Mouse (Mus musculus): Measurements from ENCODE around the gene Itgb3bp. TPM values are rescaled to one million over a fixed set of nuclear protein-coding genes. Genes with fewer than 3 reads are reported as not detected.

Itgb3bp gene
- polyA plus RNA-seq, 1 experiment from 2014 or later, result 20.5 TPM

GRCm38 (mm10) chr4:99792365-99792764 is 137.2 kb downstream of the Itgb3bp start:
- Histone ChIP-seq H3K4me1 (replicated peaks) (no peaks in the 10 kb centered on the region), H3K36me3 (peaks cover 5% of the 10 kb centered on the region; the same call in 1 of the 2 replicates), H3K4me2 (no peak overlapping the region), H3K27ac (replicated peaks) (no peak overlapping the region), H3K27me3 (no peaks in the 10 kb centered on the region), H3K9me3 (no peaks in the 10 kb centered on the region), H3K9ac (no peak overlapping the region), H3K4me3 (no peak overlapping the region)
- no peak for ATAC-seq (ENCODE audit: low read depth)
- WGBS, result 93% methylated on average over 6 of the region's 6 CpGs

DNA sequence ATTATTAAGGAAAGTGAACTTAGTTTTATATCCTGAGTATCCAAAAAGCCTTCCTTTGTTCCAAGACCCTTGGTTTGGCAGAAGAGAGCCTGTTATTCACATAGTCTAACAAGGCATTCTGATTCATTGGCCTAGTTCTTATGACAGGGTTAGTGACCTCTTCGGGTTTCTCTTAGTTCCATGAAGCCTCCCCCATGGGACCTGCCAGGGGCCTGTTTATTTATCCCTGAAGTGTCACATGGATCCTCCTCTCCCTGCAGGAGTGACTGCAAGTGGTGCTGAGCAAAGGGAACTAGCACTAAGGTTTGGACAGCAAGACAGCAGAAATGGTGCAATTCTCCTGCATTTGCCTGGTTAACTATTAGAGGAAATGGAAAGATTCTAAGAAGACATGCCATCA is 156.6 kb downstream of the Itgb3bp start:
- Histone ChIP-seq H3K9ac (no peak overlapping the region), H3K4me1 (replicated peaks) (no peaks in the 10 kb centered on the region; the same call in 1 of the 2 replicates), H3K4me3 (no peak overlapping the region), H3K36me3 (no peaks in the 10 kb centered on the region), H3K4me2 (no peak overlapping the region), H3K9me3 (no peaks in the 10 kb centered on the region), H3K27ac (replicated peaks) (no peak overlapping the region), H3K27me3 (no peaks in the 10 kb centered on the region)
- no peak for ATAC-seq (ENCODE audit: low read depth)
- 49% methylated on average over 1 of the region's 1 CpGs for WGBS

- Histone ChIP-seq H3K27ac (replicated peaks) (no peak overlapping the region), H3K4me1 (replicated peaks) (no peaks in the 10 kb centered on the region; the same call in 1 of the 2 replicates), H3K36me3 (no peaks in the 10 kb centered on the region), H3K27me3 (no peaks in the 10 kb centered on the region), H3K4me3 (no peak overlapping the region), H3K9me3 (no peaks in the 10 kb centered on the region), H3K4me2 (no peak overlapping the region), H3K9ac (no peak overlapping the region)
- 91% methylated on average over 5 of the region's 5 CpGs for WGBS
- no peak for ATAC-seq (ENCODE audit: low read depth)
These were observed 159.1 kb downstream of the Itgb3bp start for GRCm38 (mm10) chr4:99770555-99770954.

DNA sequence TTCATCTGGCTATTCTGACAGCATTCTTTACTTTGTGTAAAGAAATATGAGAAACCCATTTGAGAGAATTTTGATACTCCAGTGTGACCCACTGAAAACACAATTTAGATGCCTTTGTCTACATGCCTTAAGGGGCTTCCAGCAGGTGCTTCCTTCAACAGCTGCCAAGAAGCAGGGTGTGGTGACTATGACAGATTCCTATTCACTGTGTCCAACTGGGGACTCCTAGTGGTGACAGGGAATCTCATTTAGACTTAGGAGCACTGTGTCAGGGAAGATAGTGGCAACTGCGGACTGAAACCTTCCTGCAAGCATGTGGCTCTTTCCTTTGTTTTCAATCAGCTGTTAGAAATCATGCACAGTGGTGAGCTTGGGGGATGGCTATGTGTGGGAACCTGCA is 162.9 kb downstream of the Itgb3bp start:
- Histone ChIP-seq H3K4me1 (replicated peaks) (no peaks in the 10 kb centered on the region; the same call in 1 of the 2 replicates), H3K36me3 (no peaks in the 10 kb centered on the region), H3K4me2 (no peak overlapping the region), H3K9me3 (no peaks in the 10 kb centered on the region), H3K4me3 (no peak overlapping the region), H3K9ac (no peak overlapping the region), H3K27ac (replicated peaks) (no peak overlapping the region), H3K27me3 (no peaks in the 10 kb centered on the region)
- no peak; the same call in 1 of the 2 replicates for ATAC-seq (ENCODE audit: low read depth)
- 26% methylated on average over 1 of the region's 1 CpGs for WGBS

- Histone ChIP-seq H3K4me2 (no peak overlapping the region), H3K4me1 (replicated peaks) (no peaks in the 10 kb centered on the region; the same call in 1 of the 2 replicates), H3K27me3 (no peaks in the 10 kb centered on the region), H3K9me3 (no peaks in the 10 kb centered on the region), H3K36me3 (no peaks in the 10 kb centered on the region), H3K9ac (no peak overlapping the region), H3K27ac (replicated peaks) (no peak overlapping the region), H3K4me3 (no peak overlapping the region)
- 77% methylated on average over 5 of the region's 5 CpGs for WGBS
- ATAC-seq (ENCODE audit: low read depth), result no peak
These were observed 163.3 kb downstream of the Itgb3bp start for GRCm38 (mm10) chr4:99766303-99766702.

GRCm38 (mm10) chr4:99752426-99752825 is 177.2 kb downstream of the Itgb3bp start:
- 89% methylated on average over 5 of the region's 5 CpGs for WGBS
- Histone ChIP-seq H3K9me3 (no peaks in the 10 kb centered on the region), H3K27me3 (no peaks in the 10 kb centered on the region), H3K4me2 (no peak overlapping the region), H3K27ac (replicated peaks) (no peak overlapping the region), H3K36me3 (peaks cover 6% of the 10 kb centered on the region), H3K9ac (no peak overlapping the region), H3K4me1 (replicated peaks) (no peaks in the 10 kb centered on the region), H3K4me3 (no peak overlapping the region)
- no peak for ATAC-seq (ENCODE audit: low read depth)

DNA sequence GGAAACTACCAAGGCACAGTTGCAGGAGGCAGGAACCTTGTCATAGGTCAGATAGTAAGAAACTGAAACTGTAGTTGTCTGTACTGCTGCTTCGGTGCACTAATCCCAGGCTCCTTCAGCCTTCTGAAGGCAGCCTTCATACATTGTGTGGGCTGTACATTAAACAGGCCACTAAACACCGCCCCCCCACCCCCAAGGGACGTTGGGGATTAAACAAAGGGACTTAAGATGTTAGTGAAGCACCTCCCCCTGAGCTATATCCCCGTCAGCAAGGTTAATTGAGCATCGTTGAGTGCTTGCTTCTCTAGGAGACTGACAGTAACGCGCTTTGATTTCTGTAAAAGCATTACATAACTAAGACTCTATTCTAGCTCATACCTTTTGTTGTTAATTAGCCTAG is 189.8 kb downstream of the Itgb3bp start:
- H3K4me1 ChIP-seq (replicated peaks), result 0 out of 2 replicates have a peak, but pooled peaks cover 4% of the 10 kb centered on the region
- H3K4me3 ChIP-seq, result no peak overlapping the region
- H3K9me3 ChIP-seq, result no peaks in the 10 kb centered on the region
- H3K27ac ChIP-seq (replicated peaks), result no peak overlapping the region
- 49% methylated on average over 7 of the region's 7 CpGs for WGBS
- no peaks in the 10 kb centered on the region for H3K36me3 ChIP-seq
- ATAC-seq (ENCODE audit: low read depth), result no peak
- H3K4me2 ChIP-seq, result no peak overlapping the region
- no peak overlapping the region for H3K9ac ChIP-seq
- no peaks in the 10 kb centered on the region for H3K27me3 ChIP-seq

DNA sequence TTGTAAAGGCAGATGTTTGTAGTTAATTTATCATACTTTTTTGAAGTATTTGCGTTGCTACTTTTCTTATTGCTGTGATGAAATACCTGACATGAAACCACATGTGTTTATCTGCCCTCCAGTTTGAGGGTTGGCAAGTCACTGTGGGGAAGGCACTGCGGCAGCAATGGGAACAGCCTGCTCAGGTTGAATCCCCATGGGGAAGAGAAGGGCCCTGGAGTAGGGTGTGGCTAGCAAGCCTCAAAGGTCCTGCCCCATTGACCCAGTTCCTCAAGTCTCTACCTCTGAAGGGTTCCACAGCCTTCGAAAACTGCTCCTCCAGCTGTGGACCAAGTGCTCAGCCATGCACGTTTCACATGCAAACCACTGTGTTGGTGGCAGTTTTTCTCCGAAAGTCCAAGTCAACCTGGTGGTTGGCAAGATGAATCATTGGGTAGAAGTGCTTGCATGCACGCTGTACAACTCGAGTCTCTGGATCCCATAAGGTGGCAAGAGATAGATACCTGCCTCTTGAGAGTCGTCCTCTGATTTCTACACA is 203.6 kb downstream of the Itgb3bp start:
- Histone ChIP-seq H3K9me3 (peaks cover 16% of the 10 kb centered on the region), H3K27me3 (no peaks in the 10 kb centered on the region), H3K4me1 (replicated peaks) (no peaks in the 10 kb centered on the region), H3K9ac (no peak overlapping the region), H3K4me3 (no peak overlapping the region), H3K4me2 (no peak overlapping the region), H3K36me3 (peaks cover 36% of the 10 kb centered on the region), H3K27ac (replicated peaks) (no peak overlapping the region)
- 91% methylated on average over 8 of the region's 8 CpGs for WGBS
- ATAC-seq (ENCODE audit: low read depth), result no peak

- H3K27me3 ChIP-seq, result no peaks in the 10 kb centered on the region
- no peak overlapping the region for H3K4me2 ChIP-seq
- no peaks in the 10 kb centered on the region for H3K9me3 ChIP-seq
- no peak overlapping the region for H3K27ac ChIP-seq (replicated peaks)
- no peaks in the 10 kb centered on the region for H3K4me1 ChIP-seq (replicated peaks)
- 94% methylated on average over 4 of the region's 4 CpGs for WGBS
- no peak overlapping the region for H3K4me3 ChIP-seq
- peaks cover 23% of the 10 kb centered on the region for H3K36me3 ChIP-seq
- no peak overlapping the region for H3K9ac ChIP-seq
- ATAC-seq (ENCODE audit: low read depth), result no peak
These were observed 205.3 kb downstream of the Itgb3bp start for GRCm38 (mm10) chr4:99724331-99724730.

DNA sequence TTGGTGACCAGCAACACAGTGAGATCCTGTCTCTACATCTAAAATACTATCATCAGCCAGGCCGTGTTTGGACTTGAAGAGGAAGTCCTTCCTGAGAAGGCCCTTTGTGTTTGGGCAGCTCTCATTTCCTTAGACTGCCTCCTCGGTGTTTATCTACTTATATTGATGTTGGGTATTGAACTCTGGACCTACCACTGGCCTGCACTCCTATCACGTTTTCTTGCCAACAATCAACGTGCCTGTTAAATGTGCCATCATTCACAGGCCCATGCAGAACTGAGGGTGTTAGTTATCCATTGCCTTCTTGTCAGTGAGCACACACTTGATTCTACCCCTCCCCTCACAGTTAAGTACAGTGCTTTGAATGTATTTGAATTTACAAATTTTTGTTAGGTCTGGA is 211.7 kb downstream of the Itgb3bp start:
- 81% methylated on average over 4 of the region's 4 CpGs for WGBS
- 0 out of 2 replicates have a peak, but pooled peaks cover 4% of the 10 kb centered on the region for H3K36me3 ChIP-seq
- 0 out of 2 replicates have a peak overlapping the region, but pooled peaks have one; percentile 12 for H3K9ac ChIP-seq
- peaks cover 9% of the 10 kb centered on the region for H3K4me1 ChIP-seq (replicated peaks)
- no peak overlapping the region for H3K27ac ChIP-seq (replicated peaks)
- H3K4me3 ChIP-seq, result no peak overlapping the region
- ATAC-seq (ENCODE audit: low read depth), result no peak
- H3K4me2 ChIP-seq, result no peak overlapping the region
- 0 out of 2 replicates have a peak, but pooled peaks cover 3% of the 10 kb centered on the region for H3K27me3 ChIP-seq
- no peaks in the 10 kb centered on the region for H3K9me3 ChIP-seq

DNA sequence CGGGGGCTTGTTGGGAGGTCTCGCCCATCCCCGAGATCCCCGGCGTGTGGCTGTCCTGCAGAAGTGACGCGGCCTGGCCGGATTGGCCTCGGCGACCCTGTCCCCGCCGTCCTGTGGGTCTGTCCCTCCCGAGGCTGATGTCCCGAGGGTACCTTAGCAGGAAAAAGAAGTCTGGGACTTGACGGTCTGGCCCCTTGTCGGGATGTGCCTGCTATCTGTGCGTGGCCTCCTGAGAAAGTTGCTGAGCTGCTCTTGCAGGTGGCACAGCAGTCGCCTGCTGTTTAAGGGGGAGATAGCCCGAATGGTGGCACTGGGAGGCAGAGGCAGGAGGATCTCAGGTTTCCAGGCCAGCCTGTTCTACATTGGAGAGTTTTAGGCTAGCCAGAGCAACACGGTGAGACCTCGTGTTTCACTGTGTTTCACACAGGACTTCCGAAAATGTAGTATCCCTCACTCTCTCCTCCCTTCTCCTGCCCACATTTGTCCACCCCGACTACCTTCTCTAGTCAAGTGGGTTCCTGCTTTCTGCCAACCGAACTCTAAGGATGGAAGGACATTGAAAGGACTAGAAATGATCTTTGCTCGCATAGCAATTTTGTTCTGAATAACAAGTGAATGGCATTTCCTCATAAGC is 213.7 kb downstream of the Itgb3bp start:
- Histone ChIP-seq H3K4me2 (peak overlapping the region; percentile 68), H3K27ac (replicated peaks) (peak overlapping the region; percentile 55; the same call in 1 of the 2 replicates), H3K27me3 (0 out of 2 replicates have a peak, but pooled peaks cover 3% of the 10 kb centered on the region), H3K4me1 (replicated peaks) (peaks cover 9% of the 10 kb centered on the region), H3K9me3 (no peaks in the 10 kb centered on the region), H3K9ac (peak overlapping the region; percentile 79), H3K4me3 (peak overlapping the region; percentile 60), H3K36me3 (0 out of 2 replicates have a peak, but pooled peaks cover 4% of the 10 kb centered on the region)
- WGBS, result 28% methylated on average over 25 of the region's 25 CpGs
- ATAC-seq (ENCODE audit: low read depth), result peak; percentile 70

Measured in neural tube, embryonic 13.5 days (tissue).